Mouse (Mus musculus) embryo, embryonic 11 days (tissue): ENCODE measurements around the gene Ctla4.

Experiments used
- DNase-seq: peaks from one replicate; pipeline ENCODE4 v3.0.0-alpha.2; 2015

Gene Ctla4

DNA sequence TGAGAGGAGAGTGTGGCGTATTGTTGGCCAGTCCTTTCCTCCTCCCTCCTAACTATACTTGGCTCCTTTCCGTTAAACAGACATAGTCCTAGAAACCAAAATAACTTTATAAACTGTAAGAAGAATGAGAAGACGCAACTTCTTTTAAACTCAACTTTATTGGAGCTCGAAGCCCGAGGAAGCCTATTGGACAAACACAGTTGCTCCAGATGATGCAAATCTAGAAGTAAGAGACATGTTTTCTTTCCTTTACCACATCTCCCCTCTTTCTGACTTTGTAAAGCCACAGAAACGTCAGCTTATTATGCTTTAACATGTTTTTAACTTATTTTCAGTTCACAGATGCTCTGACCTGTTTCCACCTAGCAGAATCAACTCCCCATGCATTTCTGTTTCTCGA is at the start of gene Ctla4:
Gene Ctla4 (plus strand): TSS at position 20 of the 400 bp plus-strand sequence.
- DNase-seq, result no peak

DNA sequence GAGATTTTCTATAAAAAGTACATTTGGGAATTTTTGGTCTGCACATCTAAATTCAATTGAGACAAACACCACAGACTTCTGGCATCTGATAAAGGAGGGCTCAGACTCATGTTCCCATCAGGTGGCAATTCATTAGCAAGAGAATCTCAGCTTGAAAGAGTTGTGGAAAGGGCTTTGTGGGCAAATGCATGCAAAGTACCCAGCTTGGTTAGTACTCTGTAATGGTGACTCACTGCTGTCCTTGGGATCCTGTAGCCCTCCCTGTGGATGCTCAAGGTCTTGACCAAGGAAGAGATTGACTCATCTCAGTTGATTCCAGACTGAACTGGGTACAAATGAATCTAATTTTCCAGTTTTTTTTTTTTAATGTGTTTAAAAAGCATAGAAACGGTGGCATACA is 47.6 kb upstream of the Ctla4 start:
- no peak for DNase-seq

DNA sequence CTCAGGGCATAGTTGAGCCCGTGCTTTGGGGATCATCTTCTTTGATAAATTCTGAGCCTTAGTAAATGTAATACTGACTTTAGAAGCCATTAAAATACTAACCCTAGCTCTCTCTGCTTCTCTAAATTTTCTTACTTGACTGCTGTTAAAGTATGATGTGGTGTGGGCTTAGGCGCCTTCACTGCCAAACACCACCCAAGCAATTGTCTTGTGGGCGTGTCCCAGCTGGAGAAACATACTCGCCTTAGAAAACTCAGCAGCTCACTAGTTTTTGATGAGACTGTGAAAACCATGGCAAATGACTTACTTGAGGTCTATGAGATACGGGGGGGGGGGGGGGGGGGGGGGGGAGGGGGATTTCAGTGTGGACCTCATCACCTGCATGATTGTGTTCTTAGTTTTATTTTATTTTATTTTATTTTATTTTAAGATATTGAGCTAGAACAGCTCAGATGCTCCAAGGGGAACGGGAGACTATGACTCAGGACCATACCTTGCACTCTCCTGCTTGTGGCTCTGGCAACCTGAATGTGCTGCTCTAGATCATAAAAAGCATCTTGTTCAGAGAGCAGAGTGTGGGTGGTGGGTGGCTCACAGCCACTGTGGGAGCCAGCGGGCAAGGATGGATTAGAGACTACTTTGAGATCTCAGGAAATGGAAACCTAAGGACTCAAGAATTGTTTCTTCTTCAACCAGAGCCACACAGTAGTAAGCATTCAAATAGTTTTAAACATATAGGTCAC is 41.3 kb upstream of the Ctla4 start:
- no peak for DNase-seq

DNA sequence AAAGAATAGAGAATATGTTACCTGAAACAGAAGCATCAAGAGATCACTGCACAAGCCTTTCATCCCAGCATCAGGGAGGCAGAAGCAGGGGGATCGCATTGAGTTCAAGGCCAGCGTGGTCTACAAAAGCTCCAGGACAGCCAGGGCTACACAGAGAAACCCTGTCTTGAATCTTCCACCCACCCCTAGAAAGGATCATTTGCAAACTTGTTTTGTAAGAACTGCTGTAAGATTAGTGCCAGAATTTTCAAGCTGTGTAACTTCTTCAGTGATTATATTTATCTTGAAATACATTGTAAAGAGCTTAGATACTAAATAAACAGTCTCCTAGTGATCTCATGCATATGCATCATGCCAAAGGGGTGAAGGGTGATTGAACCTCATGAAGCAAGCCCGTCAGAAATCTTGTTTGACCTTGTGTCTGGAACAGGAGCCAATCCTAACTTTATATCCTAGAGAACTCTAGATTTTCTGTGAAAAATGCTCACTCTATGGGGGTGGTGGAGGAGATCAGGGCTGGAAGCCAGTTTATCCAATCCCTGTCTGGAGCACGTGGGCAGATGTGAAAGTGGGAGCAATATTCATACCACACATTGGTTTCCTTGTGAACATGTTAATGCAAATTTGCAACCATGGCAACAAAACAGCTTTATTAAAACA is 40.1 kb upstream of the Ctla4 start:
- no peak for DNase-seq

DNA sequence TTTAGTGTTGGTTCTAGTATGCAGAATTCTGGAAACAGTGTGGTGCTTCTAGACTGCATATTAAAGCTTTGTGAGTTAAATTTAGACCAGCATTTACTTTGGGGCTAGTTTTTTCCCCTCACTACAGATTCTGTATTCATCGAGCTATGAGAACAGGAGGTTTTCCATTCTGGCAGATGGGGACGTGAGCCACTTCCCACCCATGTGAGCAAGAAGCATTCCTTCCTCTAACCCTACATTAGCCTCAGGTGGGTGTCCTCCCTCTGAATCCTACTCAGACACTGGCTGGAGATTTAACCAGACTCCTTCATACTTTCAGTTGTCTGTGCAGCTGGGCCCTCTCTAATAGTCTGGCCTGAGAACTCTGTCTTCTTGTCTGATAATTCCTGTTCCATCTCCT is 37.7 kb upstream of the Ctla4 start:
- no peak for DNase-seq

DNA sequence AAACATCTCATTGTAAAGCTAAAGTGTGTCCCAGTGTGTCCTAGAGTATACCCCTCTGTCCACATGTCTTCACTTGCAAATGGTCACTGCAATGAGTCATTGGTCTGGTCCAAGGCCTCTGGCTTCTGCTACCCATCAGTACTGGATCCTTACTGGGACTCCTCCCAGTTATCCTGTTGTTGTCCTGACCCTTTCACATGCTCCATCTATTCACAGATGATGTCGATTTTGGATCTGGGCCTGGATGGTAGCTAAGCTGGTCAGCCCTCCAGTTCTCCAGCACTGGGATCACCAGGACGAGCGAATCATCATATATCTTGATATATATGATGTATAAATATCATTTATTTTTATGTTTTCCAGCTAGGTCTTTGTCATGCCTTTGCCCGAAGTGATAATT is 37.0 kb upstream of the Ctla4 start:
- no peak for DNase-seq

DNA sequence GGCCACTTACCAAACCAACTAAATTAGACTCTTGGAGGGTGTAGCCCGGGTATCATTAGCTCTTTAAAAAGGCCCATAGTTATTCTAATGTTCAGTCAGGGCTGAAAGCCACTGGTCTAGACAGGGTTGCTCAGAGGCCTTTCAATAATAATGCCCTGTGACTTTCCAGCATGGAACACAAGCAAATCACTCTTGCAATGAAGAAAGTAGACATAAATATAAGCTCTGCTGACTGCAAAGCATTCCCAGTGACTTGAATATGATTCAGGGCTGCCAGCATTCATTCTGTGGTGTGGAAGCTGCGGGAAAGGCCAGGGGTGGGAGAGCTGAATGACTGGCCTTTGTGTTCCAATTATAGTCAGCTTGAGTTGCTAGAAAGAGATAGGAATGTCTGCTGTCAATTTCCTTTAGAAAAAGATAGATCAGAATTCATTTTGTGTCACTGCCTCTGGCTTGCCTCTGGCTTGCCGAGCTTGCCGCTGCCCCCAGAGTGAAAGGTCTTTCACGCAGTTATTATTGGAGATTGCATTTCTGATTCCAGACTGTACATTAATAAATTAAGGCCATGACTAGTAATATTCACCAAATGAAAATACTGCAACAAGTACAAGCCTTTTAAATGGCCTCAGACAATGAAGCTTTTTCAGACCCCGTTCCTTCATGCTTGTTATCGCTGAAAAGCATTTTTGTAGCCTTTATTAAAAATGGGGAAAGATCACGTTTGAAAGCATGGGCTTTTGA is 35.6 kb upstream of the Ctla4 start:
- peak; percentile 67 for DNase-seq

DNA sequence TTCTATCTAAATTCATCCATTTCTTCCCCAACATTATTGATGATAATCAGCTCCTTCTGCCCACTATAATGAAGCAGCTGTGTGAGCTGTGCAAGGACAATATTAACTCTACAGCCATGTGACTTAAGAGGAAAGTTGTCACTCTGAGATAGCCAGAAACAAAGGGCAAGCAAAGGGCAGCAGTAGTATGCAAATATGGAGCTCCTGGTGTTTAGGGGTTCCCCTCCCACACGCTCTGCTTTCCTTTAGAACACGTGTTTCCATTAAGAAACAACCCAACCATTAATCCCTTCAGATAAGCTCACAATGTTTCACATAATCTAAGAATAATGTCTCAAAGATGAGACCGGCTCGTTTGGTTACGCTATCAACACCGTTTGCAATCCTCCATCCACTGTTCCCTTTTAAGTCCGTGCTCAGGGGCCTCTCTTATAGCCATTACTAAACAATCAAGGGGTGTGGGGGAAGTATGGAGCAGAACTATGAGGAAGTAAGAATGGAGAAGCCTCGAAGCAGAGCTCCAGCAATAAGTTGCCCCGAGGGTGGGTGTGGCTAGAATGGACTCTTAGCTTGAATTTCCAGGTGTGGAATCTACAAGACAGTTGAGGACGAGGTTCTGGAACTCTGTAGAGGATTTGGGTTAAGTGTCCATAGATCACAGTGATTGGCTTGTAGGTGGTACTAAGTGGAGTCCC is 34.6 kb upstream of the Ctla4 start:
- DNase-seq, result no peak

DNA sequence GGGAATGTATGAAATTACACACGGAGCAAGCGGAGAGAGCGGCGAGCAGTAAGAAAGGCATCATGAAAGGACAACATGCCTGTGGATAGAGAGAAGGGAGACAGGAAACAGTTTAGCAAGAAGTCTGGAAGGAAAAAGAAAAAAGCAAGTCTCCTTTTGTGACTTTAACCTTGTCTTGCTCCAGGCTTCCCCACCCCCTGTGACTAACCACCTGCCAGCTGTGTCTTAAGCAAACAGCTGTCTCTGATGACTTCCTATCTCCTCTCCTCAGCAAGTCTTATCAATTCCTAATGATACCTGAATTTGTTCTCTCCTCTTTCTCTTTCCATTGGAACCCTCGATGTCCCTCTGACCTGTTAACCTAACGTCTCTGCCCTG is 34.0 kb upstream of the Ctla4 start:
- no peak for DNase-seq

DNA sequence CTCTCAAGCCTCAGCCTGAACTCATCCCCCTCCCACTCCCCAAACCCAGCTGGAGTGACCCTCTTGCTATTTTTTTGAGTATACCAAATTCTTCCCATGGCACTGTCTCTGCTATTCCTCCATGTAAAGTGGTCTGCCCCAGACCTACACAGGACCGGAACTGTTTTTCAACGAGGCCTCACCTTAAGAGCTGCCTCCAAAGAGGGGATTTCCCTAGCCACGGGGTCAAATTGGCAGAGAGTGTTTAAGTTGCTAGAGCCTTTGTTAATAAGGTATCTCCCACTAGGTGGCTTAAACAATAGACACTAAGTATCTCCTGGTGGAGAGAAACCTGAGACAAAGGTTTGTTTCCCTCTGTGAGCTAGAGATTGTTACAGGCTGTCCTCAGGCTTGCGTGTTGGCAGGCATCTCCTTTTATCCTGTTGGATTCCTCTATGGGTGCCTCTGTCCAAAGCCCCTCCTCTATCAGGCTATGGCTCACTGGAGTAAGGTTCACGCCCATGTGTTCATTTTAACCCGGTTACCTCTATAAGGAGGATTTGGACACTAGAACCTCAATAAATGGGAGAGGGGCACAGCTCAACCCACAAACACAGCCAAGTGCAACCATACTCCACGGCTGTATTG is 33.4 kb upstream of the Ctla4 start:
- no peak for DNase-seq

DNA sequence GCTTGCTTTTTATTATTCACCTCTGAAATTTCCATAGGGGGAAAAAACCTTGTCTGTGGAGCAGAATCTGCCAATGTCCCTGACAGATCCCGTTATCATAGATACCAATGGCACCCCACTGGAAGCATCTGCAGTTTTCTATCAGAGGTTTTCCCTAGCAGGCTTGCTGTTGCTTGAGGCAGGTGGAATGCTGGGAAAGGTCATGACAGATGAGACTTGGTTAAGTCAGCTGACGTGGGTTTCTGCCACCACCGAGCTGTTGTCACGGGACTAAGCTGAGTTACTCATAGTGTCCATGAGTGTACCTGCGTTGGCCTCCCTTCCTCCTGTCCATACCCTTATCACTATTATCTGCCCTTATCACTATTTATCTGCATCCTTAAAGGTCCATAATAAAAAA is 32.8 kb upstream of the Ctla4 start:
- no peak for DNase-seq

DNA sequence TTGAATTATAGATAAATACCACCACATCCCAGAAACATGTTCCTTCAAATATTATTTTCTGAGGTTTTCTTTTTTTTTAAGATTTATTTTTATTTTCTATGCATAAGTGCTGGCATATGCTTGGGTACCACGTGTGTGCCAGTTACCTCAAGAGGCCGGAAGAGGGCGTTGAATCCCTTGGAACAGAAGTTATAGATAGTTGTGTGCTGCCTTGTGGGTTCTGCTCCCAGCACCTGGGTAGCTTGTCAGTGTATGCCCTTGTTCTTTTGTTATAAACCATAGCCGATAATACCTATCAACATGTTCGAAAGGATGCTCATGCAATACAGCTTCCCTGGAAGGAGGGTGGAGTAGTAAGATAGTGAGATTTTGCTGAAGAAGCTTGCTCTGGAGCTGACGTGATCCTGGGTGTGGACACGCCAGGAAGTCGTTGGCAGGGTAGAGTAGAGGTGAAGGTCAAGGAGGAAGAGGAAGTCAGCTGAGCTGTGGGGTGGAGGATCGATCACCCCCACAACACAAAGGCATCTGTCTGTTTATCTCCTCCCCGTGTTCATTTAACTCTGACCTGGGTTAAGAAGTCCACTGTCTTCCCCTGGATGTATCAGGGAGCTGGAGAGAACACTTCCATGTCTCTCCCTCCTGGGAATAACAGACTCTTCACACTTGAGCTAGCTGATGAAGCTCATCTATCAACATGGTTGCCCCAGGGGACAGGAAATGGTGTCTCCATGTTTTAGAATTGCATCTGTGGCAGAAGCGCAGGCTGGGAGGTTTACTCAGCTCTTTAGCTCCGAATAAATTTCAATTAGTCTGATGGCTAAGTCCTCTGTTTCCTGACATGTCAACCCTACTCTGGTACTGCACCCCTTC is 29.2 kb upstream of the Ctla4 start:
- DNase-seq, result no peak

DNA sequence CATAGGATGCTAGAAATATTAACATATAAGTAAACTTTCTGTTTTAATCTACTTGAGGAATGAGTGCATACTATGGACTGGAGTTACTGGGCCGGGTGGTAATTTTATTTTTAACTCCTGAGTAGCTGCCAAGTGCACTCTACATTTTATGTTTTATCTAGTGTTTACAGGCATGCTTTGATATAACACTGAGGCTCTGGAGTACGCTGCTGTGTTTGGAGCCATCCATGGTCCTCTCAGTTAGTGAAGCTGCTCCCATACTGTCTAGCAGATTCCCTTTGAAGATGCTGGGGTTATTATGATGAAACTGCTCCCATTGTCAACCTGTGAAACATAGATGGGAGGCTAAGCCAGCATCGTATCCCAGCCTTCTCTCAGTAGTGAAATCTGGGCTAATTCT is 27.6 kb upstream of the Ctla4 start:
- DNase-seq, result no peak

DNA sequence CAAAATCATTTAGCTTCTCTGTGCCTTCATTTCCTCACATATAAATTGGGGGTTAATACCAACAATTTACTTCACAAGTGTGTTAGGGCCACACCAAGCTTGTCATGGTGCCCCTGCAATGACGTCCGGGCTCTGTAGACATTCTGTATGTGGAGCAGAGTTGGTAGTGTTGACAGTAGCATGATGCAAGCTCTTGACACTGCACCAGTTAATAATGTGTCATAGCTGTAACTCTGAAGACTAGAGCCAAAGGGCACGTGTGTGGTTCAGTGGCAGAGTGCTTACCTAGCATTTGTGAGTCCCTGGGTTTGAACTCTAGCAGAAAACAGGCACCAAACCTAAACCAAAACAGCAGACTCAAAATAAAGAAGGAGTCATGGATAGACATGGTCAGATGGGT is 27.0 kb upstream of the Ctla4 start:
- no peak for DNase-seq

DNA sequence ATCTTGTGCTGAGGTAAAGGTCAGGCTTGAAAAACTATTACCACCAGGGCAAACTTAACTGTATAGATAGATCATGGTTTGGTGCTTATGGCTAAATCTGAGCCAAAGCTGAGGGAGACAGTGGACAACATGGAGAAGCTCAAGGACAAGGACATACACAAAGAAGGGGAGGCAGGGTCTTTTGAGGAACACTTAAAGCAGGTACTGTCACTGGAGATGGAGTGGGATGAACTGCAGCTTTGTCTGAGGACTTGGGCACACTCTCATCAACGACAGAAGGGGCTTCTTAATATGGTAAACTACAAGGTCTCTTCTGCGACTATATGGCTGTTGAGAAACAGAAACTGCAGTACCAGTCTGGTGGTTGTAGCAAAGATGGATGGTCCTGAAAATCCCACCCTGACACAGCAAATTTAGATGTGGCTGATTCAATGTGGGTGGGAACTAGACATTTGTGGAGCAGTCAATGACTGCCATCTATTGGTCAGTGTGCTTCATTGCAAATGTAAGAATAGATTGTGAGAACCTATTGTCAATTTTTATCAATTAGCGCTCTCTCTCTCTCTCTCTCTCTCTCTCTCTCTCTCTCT is 26.3 kb upstream of the Ctla4 start:
- peak; percentile 83 for DNase-seq

DNA sequence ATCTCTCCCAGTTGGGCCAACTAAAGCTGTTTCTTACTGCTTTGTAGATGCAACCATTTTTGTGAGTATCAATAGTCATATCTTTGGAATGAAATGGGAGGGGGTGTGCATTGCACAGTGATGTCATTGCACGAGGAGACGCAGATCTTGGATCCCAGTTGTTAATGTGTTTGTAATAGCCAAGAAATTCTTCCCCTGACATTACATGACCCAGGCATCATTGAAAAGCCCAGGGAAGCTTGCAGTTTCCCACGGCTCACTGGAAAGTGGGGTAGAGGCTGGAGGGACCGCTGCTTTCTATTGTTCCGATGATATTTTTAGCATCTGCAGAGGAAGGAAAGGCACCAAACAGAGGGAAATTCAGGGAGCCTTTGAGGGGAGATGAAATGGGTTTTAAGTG is 25.8 kb upstream of the Ctla4 start:
- DNase-seq, result no peak

DNA sequence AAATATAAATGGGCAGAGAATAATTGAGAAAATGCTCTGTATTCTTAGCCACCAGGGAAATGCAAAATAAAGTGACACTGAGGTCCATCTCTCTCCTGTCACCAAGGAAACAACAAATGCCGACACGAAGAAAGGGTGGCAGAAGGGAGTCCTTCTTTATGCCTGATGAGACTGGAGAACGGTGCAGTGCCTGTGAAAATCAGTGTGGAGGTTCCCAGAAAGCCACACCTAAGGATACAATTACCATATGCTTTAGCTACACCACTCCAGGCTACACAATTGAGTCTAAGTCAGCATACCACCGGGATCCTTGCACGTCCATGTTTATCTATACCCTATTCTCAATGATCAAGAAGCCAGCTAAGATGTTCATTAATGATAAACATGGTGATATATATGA is 25.4 kb upstream of the Ctla4 start:
- DNase-seq, result no peak

DNA sequence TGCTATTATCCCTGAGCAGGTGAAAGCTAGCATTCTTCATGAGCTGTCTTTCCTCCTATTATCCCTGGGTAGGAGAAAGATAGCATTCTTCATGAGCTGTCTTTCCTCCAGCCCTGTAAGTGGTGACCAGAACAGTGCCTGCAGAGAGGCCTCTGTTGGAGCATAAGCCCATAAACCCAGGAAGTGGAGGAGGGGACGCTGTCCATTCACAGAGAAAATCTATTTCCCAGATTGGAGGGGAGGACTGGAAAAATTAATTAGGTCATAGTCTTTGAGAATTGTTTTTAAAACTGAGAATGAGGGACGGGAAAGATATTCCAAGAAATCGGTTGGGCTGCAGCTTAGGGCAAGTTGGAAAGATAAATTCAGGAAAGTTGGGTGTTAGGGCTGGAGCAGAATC is 24.3 kb upstream of the Ctla4 start:
- no peak for DNase-seq

DNA sequence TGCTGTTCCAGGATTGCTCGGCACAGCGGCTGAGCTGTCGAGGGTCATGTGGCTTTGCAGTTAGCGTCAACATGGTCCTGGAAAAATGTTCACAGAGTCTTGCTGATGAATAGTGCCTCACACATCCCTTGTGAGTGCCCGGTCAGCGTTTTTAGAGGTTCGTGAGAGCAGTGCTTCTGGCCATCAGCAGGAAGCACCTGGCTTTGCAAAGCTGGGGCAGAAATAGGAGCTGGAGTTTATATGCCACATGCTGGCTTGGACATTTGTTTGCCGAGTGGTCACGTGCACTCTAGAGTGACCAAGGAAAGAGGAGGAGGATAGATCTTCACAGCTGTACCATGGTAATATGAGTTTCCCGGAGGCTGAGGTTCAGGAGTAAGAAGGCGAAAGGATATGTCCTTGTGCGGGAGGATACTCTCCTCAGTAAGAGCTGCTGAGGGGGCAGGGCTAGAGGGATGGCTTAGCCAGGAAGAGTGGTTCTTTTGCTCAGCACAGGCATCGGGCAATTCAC is 23.8 kb upstream of the Ctla4 start:
- DNase-seq, result peak; percentile 51

DNA sequence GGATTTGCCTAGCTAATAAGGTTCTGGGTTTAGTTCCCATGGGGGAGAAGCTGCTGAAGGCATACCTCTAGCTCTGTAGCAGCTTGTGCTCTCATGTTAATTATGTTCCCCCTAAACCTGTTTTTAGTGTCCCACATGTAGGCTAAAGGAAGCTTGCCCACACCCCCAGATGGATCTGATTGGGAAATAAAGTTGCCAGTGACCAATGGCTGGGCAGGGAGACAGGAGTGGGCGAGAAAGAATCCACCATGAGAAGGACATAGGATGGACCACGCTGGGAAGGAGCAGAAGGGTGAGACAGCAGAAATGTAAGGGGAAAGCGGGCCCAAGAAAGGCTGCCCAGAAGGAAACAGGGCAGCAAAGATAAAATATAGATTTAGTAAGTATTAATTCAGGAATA is 23.1 kb upstream of the Ctla4 start:
- no peak for DNase-seq

DNA sequence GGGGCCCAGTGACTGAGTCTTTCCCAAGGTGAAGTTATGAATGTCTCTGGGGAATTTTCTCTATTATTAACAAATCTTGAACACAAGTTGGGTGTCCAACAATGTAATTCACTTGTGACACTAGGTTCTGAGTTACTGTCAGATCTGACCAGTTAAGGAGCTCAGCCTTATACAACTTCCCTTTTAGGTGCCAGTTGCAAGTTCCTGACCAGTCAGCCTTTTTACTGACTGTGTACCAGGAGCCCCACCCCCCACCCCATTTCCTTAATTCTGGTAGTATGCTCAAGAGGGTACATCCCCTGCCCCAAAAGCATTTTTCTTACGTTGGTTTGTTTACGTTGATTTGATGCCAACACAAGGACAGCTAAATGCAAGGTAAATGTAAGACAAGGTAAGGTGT is 21.6 kb upstream of the Ctla4 start:
- no peak for DNase-seq

DNA sequence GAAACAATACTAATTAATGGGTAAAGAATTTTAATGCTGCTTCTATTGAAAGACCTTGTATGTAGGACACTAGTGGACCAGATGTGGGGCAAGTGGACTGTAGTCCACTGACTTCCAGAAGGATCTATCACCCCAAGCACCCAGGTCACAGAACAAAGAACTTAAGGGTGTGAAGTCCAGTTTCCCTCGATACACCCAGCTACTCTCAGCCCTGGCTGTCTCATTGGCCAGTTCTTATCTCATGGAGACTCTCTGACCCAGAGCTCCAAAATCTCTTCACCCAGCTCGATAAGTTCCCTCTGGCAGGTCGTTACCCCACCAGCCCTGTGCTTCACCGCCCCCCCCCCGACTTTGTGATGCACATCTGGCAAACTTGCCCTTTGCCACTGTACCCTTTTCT is 20.8 kb upstream of the Ctla4 start:
- no peak for DNase-seq
